Mouse (Mus musculus) myocyte (in vitro differentiated cells): ENCODE measurements around the gene Mink1.

Source experiments
- CEBPB ChIP-seq: IDR thresholded peaks from 2 replicates; pipeline ENCODE4 v1.6.1; 2011; ENCODE audit warnings: mild to moderate bottlenecking, moderate library complexity; ENCODE audit not compliant: poor library complexity, insufficient read depth, severe bottlenecking
- E2F4 ChIP-seq: IDR thresholded peaks from one replicate; pipeline ENCODE4 v1.6.1; 2011; ENCODE audit warnings: mild to moderate bottlenecking, control low read depth, moderate library complexity; ENCODE audit not compliant: insufficient read depth
- MAX ChIP-seq: IDR thresholded peaks from one replicate; pipeline ENCODE4 v1.6.1; 2011; ENCODE audit warnings: low read depth, mild to moderate bottlenecking, control low read depth
- MYOD1 ChIP-seq, 3 experiments: IDR thresholded peaks; one replicate each; pipeline ENCODE4 v1.6.1; 2011; ENCODE audit warnings: control low read depth in 2 of 3, low read depth in 2 of 3, mild to moderate bottlenecking in 2 of 3, moderate library complexity in 1 of 3; ENCODE audit not compliant: insufficient read length in 2 of 3, control insufficient read depth in 1 of 3
- MYOG ChIP-seq, 3 experiments: IDR thresholded peaks; one replicate each; pipeline ENCODE4 v1.6.1; 2011; ENCODE audit warnings: control low read depth in 2 of 3, low read depth in 2 of 3, mild to moderate bottlenecking in 2 of 3; ENCODE audit not compliant: insufficient read length in 2 of 3, control insufficient read depth in 1 of 3, insufficient read depth in 1 of 3
- POLR2A ChIP-seq: IDR thresholded peaks from one replicate; pipeline ENCODE4 v1.6.1; 2011; ENCODE audit warnings: low read depth, mild to moderate bottlenecking, control low read depth, moderate library complexity; ENCODE audit not compliant: insufficient read length
- POLR2AphosphoS2 ChIP-seq: IDR thresholded peaks from one replicate; pipeline ENCODE4 v1.6.1; 2011; ENCODE audit warnings: low read depth, control low read depth; ENCODE audit not compliant: insufficient read length
- REST ChIP-seq: IDR thresholded peaks from one replicate; pipeline ENCODE4 v1.6.1; 2011; ENCODE audit warnings: mild to moderate bottlenecking, control low read depth, moderate library complexity; ENCODE audit not compliant: insufficient read depth, insufficient read length
- SRF ChIP-seq: IDR thresholded peaks from one replicate; pipeline ENCODE4 v1.6.1; 2011; ENCODE audit warnings: low read depth; ENCODE audit not compliant: control insufficient read depth, insufficient read length
- TCF12 ChIP-seq: IDR thresholded peaks from one replicate; pipeline ENCODE4 v1.6.1; 2011; ENCODE audit warnings: mild to moderate bottlenecking, control low read depth; ENCODE audit not compliant: poor library complexity, insufficient read depth, severe bottlenecking
- TCF3 ChIP-seq: IDR thresholded peaks from one replicate; pipeline ENCODE4 v1.6.1; 2011; ENCODE audit warnings: low read depth, control low read depth; ENCODE audit not compliant: insufficient read length
- USF1 ChIP-seq: IDR thresholded peaks from one replicate; pipeline ENCODE4 v1.6.1; 2011; ENCODE audit warnings: low read depth, mild to moderate bottlenecking, control low read depth, moderate library complexity

GRCm38 (mm10) chr11:70591733-70592132, 29.1 kb downstream of the Mink1 start:
- no peak for TF ChIP-seq MYOG (IDR thresholded peaks at IDR 0.05; ENCODE audit: control insufficient read depth in 1 of 3, insufficient read depth in 1 of 3, insufficient read length in 2 of 3, low read depth in 2 of 3)
- no peak for TF ChIP-seq POLR2AphosphoS2
- no peak for TF ChIP-seq E2F4
- no peak for TF ChIP-seq MAX
- no peak for TF ChIP-seq POLR2A
- TF ChIP-seq CEBPB = no peak
- no peak for TF ChIP-seq USF1
- no peak for TF ChIP-seq SRF
- TF ChIP-seq MYOD1 (IDR thresholded peaks at IDR 0.05; ENCODE audit: control insufficient read depth in 1 of 3, insufficient read length in 2 of 3, low read depth in 2 of 3) = no peak
- TF ChIP-seq TCF3 = no peak
- TF ChIP-seq TCF12 = no peak
- no peak for TF ChIP-seq REST
